Comparison of ENCODE assay signal across 12 mouse cellular contexts in the genomic region with DNA sequence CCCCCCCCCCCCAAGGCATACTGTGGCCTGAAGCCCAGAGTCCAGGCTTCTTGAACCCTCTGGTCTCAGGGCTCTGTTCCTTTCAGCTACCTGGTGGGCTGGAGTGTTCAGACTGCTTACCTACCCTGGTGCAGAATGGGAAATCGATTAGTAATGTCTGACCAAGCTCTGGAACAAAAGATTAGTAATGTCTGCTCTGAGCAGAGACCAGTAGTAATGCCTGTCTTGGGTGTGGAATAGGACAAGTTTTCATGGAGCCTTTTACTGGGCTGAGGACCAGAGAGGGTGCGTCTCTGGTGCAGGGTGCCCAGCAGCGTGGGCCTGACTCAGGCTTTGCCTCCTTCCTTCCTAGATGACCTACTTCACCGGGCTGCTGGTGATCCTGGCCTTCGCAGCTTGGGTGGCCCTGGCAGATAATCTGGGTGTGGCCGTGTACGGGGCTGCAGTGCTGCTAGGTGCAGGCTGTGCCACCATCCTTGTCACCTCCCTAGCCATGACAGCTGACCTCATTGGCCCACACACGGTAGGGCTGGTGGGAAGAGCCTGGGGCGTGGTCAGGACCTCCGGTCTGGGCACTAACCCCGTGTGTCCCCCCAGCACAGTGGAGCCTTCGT. TPM values are rescaled to one million over a fixed set of nuclear protein-coding genes. Genes with fewer than 3 reads are reported as not detected.
A peak's percentile ranks its signal among the peaks of the same experiment; 100 is the strongest.
DNase-seq lines count a peak whose midpoint lies in the region; ATAC-seq and TF ChIP-seq lines count a peak whose summit lies in the region.
"Had no signal": no experiment of that assay in that cellular context is flagged by ENCODE, and none has a peak within 500 bp of the region (broad histone marks: within the 10 kb centered on the region; RNA-seq: fewer than 3 reads in every experiment).

No protein-coding gene starts in this region.

- H3K9me3 ChIP-seq in hindbrain, embryonic 10.5 days = no peaks in the 10 kb centered on the region
- H3K9me3 ChIP-seq in hindbrain, embryonic 14.5 days (ENCODE audit: control insufficient read depth, low read length) = no peaks in the 10 kb centered on the region
- H3K9me3 ChIP-seq in MEL (replicated peaks; ENCODE audit: insufficient read depth, low read length) = no peaks in the 10 kb centered on the region
- H3K9me3 ChIP-seq in embryonic facial prominence, embryonic 11.5 days (replicated peaks; ENCODE audit: control insufficient read depth, low read length) = no peaks in the 10 kb centered on the region
- no peaks in the 10 kb centered on the region for H3K9me3 ChIP-seq in forebrain, embryonic 14.5 days (replicated peaks; ENCODE audit: control insufficient read depth, low read length)
- H3K9me3 ChIP-seq: limb, embryonic 13.5 days had no signal

- H3K4me3 ChIP-seq in hindbrain, embryonic 10.5 days = no peak overlapping the region
- H3K4me3 ChIP-seq in hindbrain, embryonic 14.5 days (replicated peaks; ENCODE audit: low read length) = no peak overlapping the region
- H3K4me3 ChIP-seq in MEL (ENCODE audit: control insufficient read depth in 1 of 2, insufficient read depth in 1 of 2, low read depth in 2 of 2, low read length in 2 of 2) = no peak overlapping the region
- H3K4me3 ChIP-seq in embryonic facial prominence, embryonic 11.5 days (ENCODE audit: low read depth, low read length) = no peak overlapping the region
- no peak overlapping the region for H3K4me3 ChIP-seq in macrophage (ENCODE audit: inconsistent target)
- no peak overlapping the region for H3K4me3 ChIP-seq in forebrain, embryonic 14.5 days (ENCODE audit: low read depth, low read length)

- no peak for TF ChIP-seq RAD21 in MEL (IDR thresholded peaks at IDR 0.05; ENCODE audit: low read depth, low read length)

- H3K4me1 ChIP-seq in hindbrain, embryonic 10.5 days (replicated peaks) = peaks cover 100% of the 10 kb centered on the region
- H3K4me1 ChIP-seq in hindbrain, embryonic 14.5 days (replicated peaks; ENCODE audit: control insufficient read depth, insufficient read depth, low read length) = peaks cover 32% of the 10 kb centered on the region
- H3K4me1 ChIP-seq in MEL (ENCODE audit: control insufficient read depth in 1 of 2, insufficient read depth in 2 of 2, low read length in 2 of 2) = peaks cover 0 to 15% of the 10 kb centered on the region in 2 experiments; a peak in 2 of 4 replicates
- H3K4me1 ChIP-seq in embryonic facial prominence, embryonic 11.5 days (ENCODE audit: control insufficient read depth, insufficient read depth, low read length) = peaks cover 11% of the 10 kb centered on the region
- peaks cover 19% of the 10 kb centered on the region for H3K4me1 ChIP-seq in forebrain, embryonic 14.5 days (ENCODE audit: control insufficient read depth, insufficient read depth, low read length)

- H3K27ac ChIP-seq in hindbrain, embryonic 10.5 days = peak overlapping the region; percentile 80
- H3K27ac ChIP-seq in hindbrain, embryonic 14.5 days = no peak overlapping the region
- H3K27ac ChIP-seq in MEL (ENCODE audit: control insufficient read depth, low read depth, low read length) (no peak overlapping the region), macrophage (0 out of 2 replicates have a peak overlapping the region, but pooled peaks have one; percentile 4)
- no peak overlapping the region for H3K27ac ChIP-seq in embryonic facial prominence, embryonic 11.5 days (replicated peaks; ENCODE audit: low read depth, low read length)
- H3K27ac ChIP-seq in forebrain, embryonic 14.5 days (ENCODE audit: low read depth, low read length) = no peak overlapping the region
- H3K27ac ChIP-seq: limb, embryonic 13.5 days had no signal

- TF ChIP-seq POLR2A in MEL (IDR thresholded peaks at IDR 0.05; ENCODE audit: control insufficient read depth in 1 of 2, insufficient read depth in 1 of 2, low read depth in 1 of 2, low read length in 2 of 2, poor library complexity in 1 of 2) = no peak

- no peak overlapping the region for H3K4me2 ChIP-seq in hindbrain, embryonic 14.5 days (replicated peaks)
- peak overlapping the region; percentile 7; the same call in 1 of the 2 replicates for H3K4me2 ChIP-seq in embryonic facial prominence, embryonic 11.5 days (ENCODE audit: low read depth, low read length)
- H3K4me2 ChIP-seq in forebrain, embryonic 14.5 days (ENCODE audit: low read length) = no peak overlapping the region

- peaks cover 44% of the 10 kb centered on the region for H3K36me3 ChIP-seq in hindbrain, embryonic 10.5 days
- peaks cover 20% of the 10 kb centered on the region for H3K36me3 ChIP-seq in hindbrain, embryonic 14.5 days (replicated peaks; ENCODE audit: control insufficient read depth, insufficient read depth)
- H3K36me3 ChIP-seq in MEL (ENCODE audit: control insufficient read depth in 1 of 2, insufficient read depth in 2 of 2, low read length in 2 of 2) (peaks cover 0 to 6% of the 10 kb centered on the region in 2 experiments; a peak in 2 of 4 replicates), macrophage (ENCODE audit: inconsistent target) (peaks cover 42% of the 10 kb centered on the region)
- no peaks in the 10 kb centered on the region; the same call in 1 of the 2 replicates for H3K36me3 ChIP-seq in embryonic facial prominence, embryonic 11.5 days (replicated peaks; ENCODE audit: control insufficient read depth, insufficient read depth, low read depth, low read length)
- H3K36me3 ChIP-seq in forebrain, embryonic 14.5 days (ENCODE audit: control insufficient read depth, insufficient read depth, low read length) = peaks cover 19% of the 10 kb centered on the region

- ATAC-seq in hindbrain, embryonic 14.5 days (ENCODE audit: low FRiP score) = no peak
- ATAC-seq in embryonic facial prominence, embryonic 11.5 days (replicated peaks; ENCODE audit: insufficient number of reproducible peaks, low FRiP score, low TSS enrichment, low read depth) = no peak
- ATAC-seq in forebrain, embryonic 14.5 days = no peak
- ATAC-seq: Patski had no signal

- TF ChIP-seq CTCF in MEL (IDR thresholded peaks at IDR 0.05 in 2 of 3, conservative IDR thresholded peaks at IDR 0.05 in 1 of 3; ENCODE audit: control insufficient read depth in 1 of 3, insufficient read depth in 1 of 3, low read depth in 2 of 3, low read length in 3 of 3, poor library complexity in 1 of 3, severe bottlenecking in 1 of 3) = no peak

- peaks cover 24% of the 10 kb centered on the region for H3K79me2 ChIP-seq in MEL (ENCODE audit: control insufficient read depth, insufficient read depth, low read length, poor library complexity)
- H3K79me2 ChIP-seq in macrophage (ENCODE audit: inconsistent target) = peaks cover 63% of the 10 kb centered on the region

- no peak overlapping the region for H3K9ac ChIP-seq in hindbrain, embryonic 14.5 days
- H3K9ac ChIP-seq in MEL (ENCODE audit: control insufficient read depth, low read depth, low read length, poor library complexity, severe bottlenecking) = no peak overlapping the region
- no peak overlapping the region; the same call in 1 of the 2 replicates for H3K9ac ChIP-seq in embryonic facial prominence, embryonic 11.5 days (replicated peaks; ENCODE audit: low read length)
- H3K9ac ChIP-seq in forebrain, embryonic 14.5 days (ENCODE audit: low read length) = no peak overlapping the region

- 81% methylated on average over 12 of the region's 12 CpGs for WGBS in hindbrain, embryonic 10.5 days
- 81% methylated on average over 12 of the region's 12 CpGs for WGBS in hindbrain, embryonic 14.5 days
- 75% methylated on average over 12 of the region's 12 CpGs for WGBS in embryonic facial prominence, embryonic 11.5 days
- 92% methylated on average over 12 of the region's 12 CpGs for WGBS in macrophage (ENCODE audit: missing documents)
- WGBS in forebrain, embryonic 14.5 days = 75% methylated on average over 12 of the region's 12 CpGs

- no peak for DNase-seq in hindbrain, embryonic 10.5 days (ENCODE audit: low spot score)
- no peak for DNase-seq in hindbrain, embryonic 14.5 days (ENCODE audit: low spot score)
- peak; percentile 52 for DNase-seq in MEL (ENCODE audit: low read depth, low spot score)
- peak; percentile 20 for DNase-seq in embryonic facial prominence, embryonic 11.5 days (ENCODE audit: low spot score)
- no peak for DNase-seq in neural tube, embryonic 10.5 days (ENCODE audit: extremely low spot score, low spot score)
- DNase-seq in forebrain, embryonic 14.5 days (ENCODE audit: low spot score) = no peak
- no peak for DNase-seq in urinary bladder, postnatal 14 days (ENCODE audit: low spot score)
- DNase-seq: kidney, postnatal 36 days; right cerebral cortex, adult 18-20 months had no signal

- TF ChIP-seq EP300 in MEL (IDR thresholded peaks at IDR 0.05; ENCODE audit: low read depth in 1 of 2, low read length in 2 of 2) = no peak

- H3K27me3 ChIP-seq in hindbrain, embryonic 10.5 days (ENCODE audit: insufficient read depth, poor library complexity, severe bottlenecking) = peaks cover 65% of the 10 kb centered on the region
- peaks cover 21% of the 10 kb centered on the region for H3K27me3 ChIP-seq in hindbrain, embryonic 14.5 days (ENCODE audit: control insufficient read depth, insufficient read depth, low read length)
- H3K27me3 ChIP-seq in MEL (ENCODE audit: control insufficient read depth in 1 of 2, insufficient read depth in 2 of 2, low read length in 2 of 2) = no peaks in the 10 kb centered on the region
- peaks cover 20% of the 10 kb centered on the region for H3K27me3 ChIP-seq in embryonic facial prominence, embryonic 11.5 days (ENCODE audit: control insufficient read depth, insufficient read depth, low read length)
- H3K27me3 ChIP-seq in forebrain, embryonic 14.5 days (replicated peaks; ENCODE audit: control insufficient read depth, insufficient read depth, low read length) = peaks cover 27% of the 10 kb centered on the region
- H3K27me3 ChIP-seq: Patski had no signal

RNA-seq across cellular contexts. Expression of gene 4930404N11Rik, which starts 3.2 kb away (rescaled TPM):
- polyA plus RNA-seq in hindbrain, embryonic 10.5 days (2016; fragmentation: Nextera tagmentation; extraction: Ambion mirVana) = 0.61 and 0.62 TPM in 2 replicates
- polyA plus RNA-seq in hindbrain, embryonic 14.5 days (2014; fragmentation: Nextera tagmentation; extraction: Ambion mirVana) = 0.30 and 0.59 TPM in 2 replicates
- 6.7 and 12.1 TPM in 2 replicates for total RNA-seq in MEL (2012; rRNA removed)
- 1 to 10 TPM in 1 of 2 experiments, not detected in 1; 3.1 TPM for polyA plus RNA-seq in MEL (2012; ENCODE audit: insufficient read depth in 1 of 2, insufficient read length in 2 of 2, low read depth in 1 of 2, low replicate concordance in 2 of 2, missing spikeins in 1 of 2)
- not detected in 2 replicates for polyA plus RNA-seq in embryonic facial prominence, embryonic 11.5 days (2014; fragmentation: Nextera tagmentation; extraction: Ambion mirVana)
- total RNA-seq in macrophage (2018; cell fraction: chromatin; rRNA removed) = 1 to 10 TPM; 1.9 to 6.8 (median 4.2) TPM
- 1 to 10 TPM; 1.3 to 7.7 (median 3.5) TPM for total RNA-seq in macrophage (2018; cell fraction: cytosol; rRNA removed)
- total RNA-seq in macrophage (2018; cell fraction: nucleus; rRNA removed) = 10 to 100 TPM in 3 of 26 experiments, 1 to 10 TPM in 23; 1.6 to 12.0 (median 5.1) TPM
- 1.5 to 9.8 TPM (median 2.5 TPM) in 3 replicates for polyA plus RNA-seq in macrophage (2018)
- polyA plus RNA-seq in forebrain, embryonic 14.5 days (2014; fragmentation: Nextera tagmentation; extraction: Ambion mirVana) = 0.33 TPM in 1 of 2 replicates, not detected in the other

RNA-seq across cellular contexts. Expression of gene Mfsd12, which starts 5.2 kb away (rescaled TPM):
- 9.2 and 12.9 TPM in 2 replicates for polyA plus RNA-seq in hindbrain, embryonic 10.5 days (2016; fragmentation: Nextera tagmentation; extraction: Ambion mirVana)
- 7.8 and 10.0 TPM in 2 replicates for polyA plus RNA-seq in hindbrain, embryonic 14.5 days (2014; fragmentation: Nextera tagmentation; extraction: Ambion mirVana)
- total RNA-seq in MEL (2012; rRNA removed) = 17.9 and 29.0 TPM in 2 replicates
- polyA plus RNA-seq in MEL (2012; ENCODE audit: insufficient read depth in 1 of 2, insufficient read length in 2 of 2, low read depth in 1 of 2, low replicate concordance in 2 of 2, missing spikeins in 1 of 2) (10 to 100 TPM in 1 of 2 experiments, not detected in 1; 22.5 TPM), macrophage (2018) (129 to 266 TPM (median 167 TPM) in 3 replicates)
- 3.4 and 4.0 TPM in 2 replicates for polyA plus RNA-seq in embryonic facial prominence, embryonic 11.5 days (2014; fragmentation: Nextera tagmentation; extraction: Ambion mirVana)
- 100 to 1,000 TPM in 19 of 26 experiments, 10 to 100 TPM in 7; 51.6 to 394 (median 199) TPM for total RNA-seq in macrophage (2018; cell fraction: chromatin; rRNA removed)
- total RNA-seq in macrophage (2018; cell fraction: cytosol; rRNA removed) = 100 to 1,000 TPM; 134 to 406 (median 278) TPM
- total RNA-seq in macrophage (2018; cell fraction: nucleus; rRNA removed) = 100 to 1,000 TPM; 143 to 724 (median 423) TPM
- 4.1 and 4.9 TPM in 2 replicates for polyA plus RNA-seq in forebrain, embryonic 14.5 days (2014; fragmentation: Nextera tagmentation; extraction: Ambion mirVana)

RNA-seq across cellular contexts. Expression of gene Hmg20b, which starts 12.2 kb away (rescaled TPM):
- polyA plus RNA-seq in hindbrain, embryonic 10.5 days (2016; fragmentation: Nextera tagmentation; extraction: Ambion mirVana) = 111 and 128 TPM in 2 replicates
- polyA plus RNA-seq in hindbrain, embryonic 14.5 days (2014; fragmentation: Nextera tagmentation; extraction: Ambion mirVana) = 29.0 and 34.0 TPM in 2 replicates
- 22.8 and 27.0 TPM in 2 replicates for total RNA-seq in MEL (2012; rRNA removed)
- polyA plus RNA-seq in MEL (2012; ENCODE audit: insufficient read depth in 1 of 2, insufficient read length in 2 of 2, low read depth in 1 of 2, low replicate concordance in 2 of 2, missing spikeins in 1 of 2) = 10 to 100 TPM in 1 of 2 experiments, not detected in 1; 92.7 TPM
- polyA plus RNA-seq in embryonic facial prominence, embryonic 11.5 days (2014; fragmentation: Nextera tagmentation; extraction: Ambion mirVana) = 97.9 and 103 TPM in 2 replicates
- total RNA-seq in macrophage (2018; cell fraction: chromatin; rRNA removed) = 100 to 1,000 TPM; 159 to 417 (median 247) TPM
- 10 to 100 TPM; 33.6 to 65.0 (median 46.9) TPM for total RNA-seq in macrophage (2018; cell fraction: cytosol; rRNA removed)
- 100 to 1,000 TPM; 137 to 418 (median 259) TPM for total RNA-seq in macrophage (2018; cell fraction: nucleus; rRNA removed)
- 33.1 to 54.6 TPM (median 42.5 TPM) in 3 replicates for polyA plus RNA-seq in macrophage (2018)
- polyA plus RNA-seq in forebrain, embryonic 14.5 days (2014; fragmentation: Nextera tagmentation; extraction: Ambion mirVana) = 42.5 and 44.4 TPM in 2 replicates

RNA-seq across cellular contexts. Expression of gene Fzr1, which starts 15.9 kb away (rescaled TPM):
- 138 and 143 TPM in 2 replicates for polyA plus RNA-seq in hindbrain, embryonic 10.5 days (2016; fragmentation: Nextera tagmentation; extraction: Ambion mirVana)
- polyA plus RNA-seq in hindbrain, embryonic 14.5 days (2014; fragmentation: Nextera tagmentation; extraction: Ambion mirVana) = 119 and 125 TPM in 2 replicates
- 20.7 and 24.7 TPM in 2 replicates for total RNA-seq in MEL (2012; rRNA removed)
- polyA plus RNA-seq in MEL (2012; ENCODE audit: insufficient read depth in 1 of 2, insufficient read length in 2 of 2, low read depth in 1 of 2, low replicate concordance in 2 of 2, missing spikeins in 1 of 2) = 100 to 1,000 TPM in 1 of 2 experiments, not detected in 1; 115 TPM
- polyA plus RNA-seq in embryonic facial prominence, embryonic 11.5 days (2014; fragmentation: Nextera tagmentation; extraction: Ambion mirVana) = 92.1 and 95.0 TPM in 2 replicates
- 10 to 100 TPM; 37.1 to 93.5 (median 67.0) TPM for total RNA-seq in macrophage (2018; cell fraction: chromatin; rRNA removed)
- total RNA-seq in macrophage (2018; cell fraction: cytosol; rRNA removed) = 10 to 100 TPM; 14.6 to 29.0 (median 20.0) TPM
- 10 to 100 TPM; 20.2 to 46.0 (median 34.3) TPM for total RNA-seq in macrophage (2018; cell fraction: nucleus; rRNA removed)
- polyA plus RNA-seq in macrophage (2018) = 12.9 to 17.0 TPM (median 15.3 TPM) in 3 replicates
- 101 and 109 TPM in 2 replicates for polyA plus RNA-seq in forebrain, embryonic 14.5 days (2014; fragmentation: Nextera tagmentation; extraction: Ambion mirVana)

RNA-seq across cellular contexts. Expression of gene Gipc3, which starts 19.4 kb away (rescaled TPM):
- not detected in 2 replicates for polyA plus RNA-seq in hindbrain, embryonic 10.5 days (2016; fragmentation: Nextera tagmentation; extraction: Ambion mirVana)
- not detected in 2 replicates for polyA plus RNA-seq in hindbrain, embryonic 14.5 days (2014; fragmentation: Nextera tagmentation; extraction: Ambion mirVana)
- total RNA-seq in MEL (2012; rRNA removed) = not detected in 2 replicates
- polyA plus RNA-seq in MEL (2012; ENCODE audit: insufficient read depth in 1 of 2, insufficient read length in 2 of 2, low read depth in 1 of 2, low replicate concordance in 2 of 2, missing spikeins in 1 of 2) (not detected), macrophage (2018) (0.07 TPM in 1 of 3 replicates, not detected in the others)
- not detected in 2 replicates for polyA plus RNA-seq in embryonic facial prominence, embryonic 11.5 days (2014; fragmentation: Nextera tagmentation; extraction: Ambion mirVana)
- under 1 TPM in 2 of 26 experiments, not detected in 24; 0.16 to 0.71 TPM for total RNA-seq in macrophage (2018; cell fraction: chromatin; rRNA removed)
- under 1 TPM in 18 of 26 experiments, not detected in 8; 0.03 to 0.17 (median 0.08) TPM for total RNA-seq in macrophage (2018; cell fraction: cytosol; rRNA removed)
- 1 to 10 TPM in 1 of 26 experiments, under 1 TPM in 1, not detected in 24; 0.18 to 1.4 TPM for total RNA-seq in macrophage (2018; cell fraction: nucleus; rRNA removed)
- polyA plus RNA-seq in forebrain, embryonic 14.5 days (2014; fragmentation: Nextera tagmentation; extraction: Ambion mirVana) = not detected in 2 replicates

Comparison
In these comparisons a context has a peak if more than half of its experiments do, and no peak if none do; other contexts are left out.
1. H3K27ac ChIP-seq: peak in hindbrain, embryonic 10.5 days (single experiment) and macrophage (single experiment); none in hindbrain, embryonic 14.5 days (single experiment), MEL (single experiment), embryonic facial prominence, embryonic 11.5 days (single experiment) and forebrain, embryonic 14.5 days (single experiment).
2. DNase-seq: peak in MEL (single experiment) and embryonic facial prominence, embryonic 11.5 days (single experiment); none in hindbrain, embryonic 10.5 days (single experiment), hindbrain, embryonic 14.5 days (single experiment), neural tube, embryonic 10.5 days (single experiment), forebrain, embryonic 14.5 days (single experiment) and urinary bladder, postnatal 14 days (single experiment).